Comparison of ENCODE assay signal across 8 mouse cellular contexts in the genomic region with DNA sequence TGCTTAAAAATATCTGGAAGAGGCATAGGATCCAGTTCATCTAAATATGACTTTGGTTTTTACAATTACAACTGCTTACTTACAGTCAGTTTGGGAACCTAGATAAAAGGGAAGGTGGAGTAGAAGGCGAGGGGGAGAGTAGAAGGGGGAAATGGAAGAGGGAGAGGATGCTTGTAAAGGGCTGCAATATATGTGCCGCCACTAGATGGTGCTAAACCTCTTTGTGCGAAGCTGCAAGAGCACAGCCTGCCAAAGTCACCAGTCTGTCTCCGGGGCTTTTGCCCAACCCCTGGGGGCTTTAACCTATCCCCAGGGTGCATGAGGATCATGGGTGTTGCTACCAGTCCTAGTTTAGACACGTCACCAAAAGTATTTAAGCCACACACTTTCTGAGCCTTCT. TPM values are rescaled to one million over a fixed set of nuclear protein-coding genes. Genes with fewer than 3 reads are reported as not detected.
DNase-seq lines count a peak whose midpoint lies in the region; ATAC-seq lines count a peak whose summit lies in the region.
"Not testable (repeated sequence)": the region's sequence is repeated elsewhere in the genome, so short reads cannot be mapped to it uniquely, and the experiment has no call there.
"Had no signal": no experiment of that assay in that cellular context is flagged by ENCODE, and none has a peak within 500 bp of the region (broad histone marks: within the 10 kb centered on the region; RNA-seq: fewer than 3 reads in every experiment).

No protein-coding gene starts in this region.

- not testable (repeated sequence) for H3K4me3 ChIP-seq in forebrain, embryonic 11.5 days (ENCODE audit: low read depth, low read length); hindbrain, embryonic 11.5 days (ENCODE audit: low read depth, low read length)

- H3K4me2 ChIP-seq in forebrain, embryonic 11.5 days (ENCODE audit: low read depth, low read length, severe bottlenecking); hindbrain, embryonic 11.5 days (replicated peaks; ENCODE audit: low read depth, low read length): not testable (repeated sequence)

- peak; percentile 60; the same call in 1 of the 2 replicates for ATAC-seq in forebrain, embryonic 11.5 days (replicated peaks; ENCODE audit: low FRiP score)
- ATAC-seq in hindbrain, embryonic 11.5 days (ENCODE audit: low FRiP score): peak; percentile 61; the same call in 1 of the 2 replicates

- WGBS in forebrain, embryonic 11.5 days: 10% methylated on average over 5 of the region's 5 CpGs
- 3% methylated on average over 5 of the region's 5 CpGs for WGBS in hindbrain, embryonic 11.5 days

- not testable (repeated sequence) for H3K9me3 ChIP-seq in forebrain, embryonic 11.5 days (ENCODE audit: control insufficient read depth, low read length); hindbrain, embryonic 11.5 days (ENCODE audit: control insufficient read depth, low read length)

- DNase-seq in MN1 (ENCODE audit: low spot score): peak; percentile 48
- peak; percentile 22 for DNase-seq in c-Kit-positive CD71-positive TER-119-positive erythroid progenitor cells, embryonic 14.5 days (ENCODE audit: low spot score)
- peak; percentile 83 for DNase-seq in forebrain, embryonic 11.5 days (ENCODE audit: low spot score)
- peak; percentile 82 for DNase-seq in hindbrain, embryonic 11.5 days (ENCODE audit: low spot score)
- DNase-seq in left cerebral cortex, adult 11 months (ENCODE audit: low spot score): peak; percentile 4
- DNase-seq in lung, postnatal 36 days: peak; percentile 35
- DNase-seq in right cerebral cortex, postnatal 10 days (ENCODE audit: low spot score in 2 of 2): peak; percentile 23 to 53

- H3K9ac ChIP-seq in forebrain, embryonic 11.5 days (ENCODE audit: low read length); hindbrain, embryonic 11.5 days (ENCODE audit: low read depth, low read length): not testable (repeated sequence)

- not testable (repeated sequence) for H3K36me3 ChIP-seq in forebrain, embryonic 11.5 days (ENCODE audit: control insufficient read depth, insufficient read depth, low read length); hindbrain, embryonic 11.5 days (ENCODE audit: control insufficient read depth, insufficient read depth, low read length)

- H3K27me3 ChIP-seq in forebrain, embryonic 11.5 days (ENCODE audit: control insufficient read depth, insufficient read depth, low read length); hindbrain, embryonic 11.5 days (ENCODE audit: control insufficient read depth, insufficient read depth, low read length): not testable (repeated sequence)

- H3K4me1 ChIP-seq in forebrain, embryonic 11.5 days (replicated peaks; ENCODE audit: control insufficient read depth, insufficient read depth, low read length); hindbrain, embryonic 11.5 days (replicated peaks; ENCODE audit: control insufficient read depth, insufficient read depth, low read length): not testable (repeated sequence)

- H3K27ac ChIP-seq in forebrain, embryonic 11.5 days (ENCODE audit: low read depth, low read length); hindbrain, embryonic 11.5 days (ENCODE audit: low read depth, low read length): not testable (repeated sequence)

RNA-seq across cellular contexts. Expression of a gene that starts 11.6 kb away (rescaled TPM):
- not detected in 2 replicates for polyA plus RNA-seq in forebrain, embryonic 11.5 days (2014; fragmentation: Nextera tagmentation; extraction: Ambion mirVana)
- not detected in 2 replicates for polyA plus RNA-seq in hindbrain, embryonic 11.5 days (2014; fragmentation: Nextera tagmentation; extraction: Ambion mirVana)
- polyA plus RNA-seq: kidney, embryonic 15.5 days had no signal

Comparison
In these comparisons a context has a peak if more than half of its experiments do, and no peak if none do; other contexts are left out.
1. DNase-seq: peak in every context shown above with its lines; median percentile 83 in forebrain, embryonic 11.5 days; 82 in hindbrain, embryonic 11.5 days; 48 in MN1; 38 in right cerebral cortex, postnatal 10 days; 35 in lung, postnatal 36 days; 22 in c-Kit-positive CD71-positive TER-119-positive erythroid progenitor cells, embryonic 14.5 days; 4 in left cerebral cortex, adult 11 months.